Mouse (Mus musculus): Measurements from ENCODE around the gene Myo18a.
A peak's percentile ranks its signal among the peaks of the same experiment; 100 is the strongest.

The Myo18a gene

GRCm38 (mm10) chr11:77800491-77800868 is 37.4 kb downstream of the Myo18a start:
- no peak for DNase-seq

DNA sequence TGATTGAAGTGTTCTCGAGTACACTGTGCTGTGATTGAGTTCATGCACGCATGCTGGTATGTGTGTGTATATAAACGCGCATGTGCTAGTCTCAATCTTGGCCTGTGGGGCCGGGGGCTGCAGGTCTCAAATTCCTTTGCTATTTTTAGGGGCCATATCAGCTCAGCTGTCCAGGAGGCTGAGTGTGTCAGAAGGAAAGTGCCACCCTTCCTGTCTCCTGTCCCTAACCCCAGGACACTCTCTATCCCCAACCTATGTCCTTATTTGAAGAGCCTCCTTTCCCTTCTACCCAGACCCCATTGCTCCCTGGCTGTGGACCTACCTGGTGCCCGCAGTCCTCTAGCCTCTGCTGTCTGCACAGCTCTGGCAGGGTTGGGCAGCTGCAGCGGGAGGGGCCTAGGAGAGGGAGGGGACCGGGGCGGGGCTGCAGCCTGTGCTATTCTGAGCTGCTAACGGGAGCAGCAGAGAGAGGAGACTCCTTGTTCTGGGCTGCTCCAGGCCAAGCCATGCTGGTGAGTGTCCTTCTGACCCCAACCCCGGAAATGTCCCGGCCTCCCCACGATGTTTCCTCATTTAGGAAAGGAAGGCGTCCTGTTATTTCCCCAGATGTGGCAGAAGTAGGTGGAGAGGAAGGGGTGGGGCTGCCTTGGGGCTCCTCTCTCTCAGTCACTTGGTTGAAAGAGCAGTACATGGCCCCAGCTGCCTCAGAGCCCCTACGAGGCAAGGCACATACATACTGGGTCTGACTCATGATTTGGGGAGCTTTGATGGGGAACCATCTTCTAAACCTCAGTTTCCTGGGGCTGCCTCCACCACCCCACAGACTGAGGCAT is 38.0 kb downstream of the Myo18a start:
- DNase-seq: peak in 1 of 2 experiments; percentile 50

DNA sequence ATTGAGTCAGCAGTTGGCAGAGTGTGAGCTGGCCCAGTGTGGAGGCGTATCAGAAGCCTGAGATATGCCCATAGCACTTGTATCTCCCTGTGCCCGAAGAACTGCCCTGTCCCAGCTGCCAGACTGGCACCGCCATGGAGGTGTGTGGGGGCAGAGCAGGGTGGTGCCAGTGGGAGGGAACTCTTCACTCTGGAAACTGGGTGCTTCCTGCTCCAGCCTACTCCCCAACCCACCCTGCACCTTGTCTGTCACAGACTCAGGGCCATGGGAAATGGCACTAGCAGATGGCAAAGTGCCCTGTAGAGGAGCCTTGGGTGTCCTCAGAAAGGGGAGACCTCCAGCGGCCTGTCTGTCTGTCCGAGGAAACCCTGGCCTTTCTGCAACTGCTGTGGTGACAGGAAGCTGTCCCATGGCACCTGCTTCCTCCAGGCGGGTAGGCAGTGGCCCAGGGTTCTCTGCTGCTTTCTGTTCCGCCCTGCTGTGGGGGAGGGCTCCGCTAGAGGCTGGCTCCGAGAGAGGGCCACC is 39.4 kb downstream of the Myo18a start:
- peak in 1 of 2 experiments; percentile 7 for DNase-seq

DNA sequence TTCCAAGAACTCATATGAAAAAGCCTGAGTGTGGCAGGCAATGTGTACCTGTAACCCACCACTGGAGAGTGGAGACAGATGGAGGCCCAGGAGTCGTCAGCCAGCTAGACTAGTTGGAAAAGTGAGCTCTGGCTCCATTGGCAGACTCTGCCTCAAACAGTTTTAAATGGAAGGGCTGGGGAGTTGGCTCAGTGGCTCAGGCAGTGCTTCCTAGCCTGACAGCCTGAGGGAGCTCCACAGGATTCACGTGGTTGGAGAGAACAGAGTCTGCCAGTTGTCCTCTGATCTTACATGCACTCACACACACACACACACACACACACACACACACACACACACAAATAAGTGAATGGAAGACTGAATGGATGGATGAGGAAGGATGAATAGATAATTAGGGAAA is 43.2 kb downstream of the Myo18a start:
- DNase-seq: peak; percentile 36 to 51

- no peak for DNase-seq
Measured at GRCm38 (mm10) chr11:77806855-77807254, 43.8 kb downstream of the Myo18a start.

DNA sequence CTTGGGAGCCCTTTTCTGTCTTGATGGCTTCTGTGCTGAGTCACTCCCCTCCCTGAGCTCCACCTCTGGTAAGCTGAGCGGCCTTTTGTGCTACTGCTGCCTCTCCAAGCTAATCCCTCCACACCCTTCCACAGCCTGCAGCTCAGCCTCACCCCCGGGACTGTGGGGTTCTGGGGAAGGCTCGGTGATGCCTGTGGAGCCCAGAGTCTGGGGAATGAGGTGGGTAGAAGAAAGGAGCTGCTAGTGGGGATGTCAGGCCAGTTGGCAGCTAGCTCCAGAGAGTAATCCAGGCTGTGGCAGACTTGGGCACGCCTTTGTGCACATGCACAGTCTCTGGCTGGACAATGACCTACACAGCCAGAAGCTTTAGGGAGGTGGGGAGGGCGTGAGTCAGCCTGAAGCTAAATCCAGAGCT is 45.0 kb downstream of the Myo18a start:
- peak; percentile 51 to 54 for DNase-seq

DNA sequence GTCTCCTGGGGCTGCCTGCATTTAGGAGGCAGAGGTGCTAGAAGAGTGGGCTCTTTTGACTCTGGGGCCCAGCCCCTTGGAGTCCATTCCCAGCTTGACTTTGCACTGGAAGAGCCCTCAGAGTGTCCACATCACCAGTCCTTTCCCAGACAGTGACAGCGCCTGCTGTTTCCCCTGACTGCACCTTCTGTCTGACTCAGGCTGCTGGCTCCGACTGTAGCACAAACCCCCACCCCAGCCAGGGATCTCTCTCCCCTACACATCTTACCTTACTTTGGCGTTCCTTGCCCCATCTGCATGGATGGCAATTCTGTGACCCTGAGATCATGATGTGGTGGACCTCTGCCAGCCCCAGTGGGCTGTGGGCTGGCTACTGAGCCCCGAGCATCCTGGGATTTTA is 46.2 kb downstream of the Myo18a start:
- peak; percentile 50 to 61 for DNase-seq

GRCm38 (mm10) chr11:77810018-77810417 is 47.0 kb downstream of the Myo18a start:
- no peak for DNase-seq

DNA sequence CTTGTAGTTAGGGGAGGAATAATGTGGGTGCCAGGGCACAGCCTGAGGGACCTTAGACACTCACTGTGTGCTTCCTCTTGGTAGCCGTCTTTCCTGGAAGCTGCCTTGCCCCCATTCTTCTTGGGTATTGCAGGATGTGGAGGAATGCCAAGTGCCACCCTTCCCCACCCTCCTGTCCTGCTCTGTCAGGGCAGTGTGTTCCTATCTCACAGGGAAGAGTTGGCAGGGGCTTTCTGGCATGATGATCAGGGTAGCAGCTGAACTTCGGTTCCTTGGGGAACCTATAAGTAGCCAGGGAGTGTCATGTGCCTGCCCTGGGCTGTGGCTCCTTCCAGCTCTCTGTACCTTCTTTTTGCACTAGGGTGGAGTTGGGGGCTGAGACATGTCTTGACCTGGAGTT is 50.9 kb downstream of the Myo18a start:
- DNase-seq: no peak

GRCm38 (mm10) chr11:77816003-77816402 is 53.0 kb downstream of the Myo18a start:
- peak; percentile 87 to 88 for DNase-seq

- DNase-seq: peak; percentile 76 to 81
Measured at GRCm38 (mm10) chr11:77821648-77822047, 58.6 kb downstream of the Myo18a start.

- peak; percentile 82 to 87 for DNase-seq
Measured at GRCm38 (mm10) chr11:77822781-77823180, 59.7 kb downstream of the Myo18a start.

GRCm38 (mm10) chr11:77825853-77826252 is 62.8 kb downstream of the Myo18a start:
- DNase-seq: peak; percentile 91 to 93

- DNase-seq: peak in 1 of 2 experiments; percentile 47
Measured at GRCm38 (mm10) chr11:77826311-77826710, 63.3 kb downstream of the Myo18a start.

DNA sequence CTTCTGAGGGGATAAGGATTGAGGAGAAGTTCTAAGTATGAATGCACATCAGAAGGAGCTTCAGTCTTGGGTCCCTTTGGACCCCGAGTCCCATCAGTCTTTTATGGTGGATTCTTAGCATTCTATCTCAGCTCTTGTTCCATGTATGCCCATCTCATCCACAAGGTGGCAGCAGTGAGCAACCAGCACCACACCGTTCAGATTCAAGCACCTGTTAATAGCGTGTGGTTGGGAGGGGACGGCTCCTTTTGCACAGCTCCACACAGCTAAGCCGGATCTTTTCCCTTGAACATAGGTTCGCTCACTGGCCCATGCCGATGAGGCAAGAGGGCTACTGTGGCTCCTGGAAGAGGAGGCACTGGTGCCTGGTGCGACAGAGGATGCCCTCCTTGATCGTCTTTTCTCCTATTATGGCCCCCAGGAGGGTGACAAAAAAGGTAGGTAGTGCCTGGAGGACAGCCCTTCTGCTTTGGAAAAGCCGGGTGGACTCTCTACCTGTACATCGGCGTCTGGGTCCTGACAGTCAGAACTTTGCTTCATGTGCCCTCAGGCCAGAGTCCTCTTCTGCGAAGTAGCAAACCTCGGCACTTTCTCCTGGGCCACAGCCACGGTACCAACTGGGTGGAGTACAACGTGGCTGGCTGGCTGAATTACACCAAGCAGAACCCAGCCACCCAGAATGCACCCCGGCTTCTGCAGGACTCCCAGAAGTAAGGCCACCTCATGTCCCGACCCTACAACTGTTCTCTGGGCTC is 64.4 kb downstream of the Myo18a start:
- DNase-seq: peak; percentile 92 to 93

GRCm38 (mm10) chr11:77828163-77828562 is 65.1 kb downstream of the Myo18a start:
- peak; percentile 66 to 72 for DNase-seq

DNA sequence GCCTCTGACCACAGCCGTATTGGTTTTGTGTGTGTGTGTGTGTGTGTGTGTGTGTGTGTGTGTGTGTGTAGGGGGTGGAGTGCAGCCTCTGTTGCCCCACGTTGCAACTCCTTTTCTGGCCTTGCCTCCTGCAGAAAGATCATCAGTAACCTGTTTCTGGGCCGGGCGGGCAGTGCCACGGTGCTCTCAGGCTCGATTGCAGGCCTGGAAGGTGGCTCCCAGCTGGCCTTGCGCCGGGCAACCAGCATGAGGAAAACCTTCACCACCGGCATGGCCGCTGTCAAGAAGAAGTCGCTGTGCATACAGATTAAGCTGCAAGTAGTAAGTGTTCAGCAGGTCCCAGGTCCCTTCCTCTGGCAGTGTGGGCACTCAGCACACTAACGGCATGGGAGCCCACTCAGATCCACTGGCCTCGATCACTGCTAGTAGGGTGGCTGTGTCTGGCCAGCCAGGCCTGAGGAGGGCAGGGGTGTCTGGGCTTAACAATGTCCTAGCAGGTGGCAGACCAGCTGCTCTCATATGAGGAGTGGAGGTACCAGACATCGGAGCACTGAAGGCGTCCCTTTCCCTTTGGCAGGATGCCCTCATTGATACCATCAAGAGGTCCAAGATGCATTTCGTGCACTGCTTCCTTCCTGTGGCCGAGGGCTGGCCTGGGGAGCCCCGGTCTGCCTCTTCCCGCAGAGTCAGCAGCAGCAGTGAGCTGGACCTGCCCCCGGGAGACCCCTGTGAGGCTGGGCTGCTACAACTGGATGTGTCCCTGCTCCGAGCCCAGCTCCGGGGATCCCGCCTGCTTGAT is 66.2 kb downstream of the Myo18a start:
- peak; percentile 63 to 64 for DNase-seq

DNA sequence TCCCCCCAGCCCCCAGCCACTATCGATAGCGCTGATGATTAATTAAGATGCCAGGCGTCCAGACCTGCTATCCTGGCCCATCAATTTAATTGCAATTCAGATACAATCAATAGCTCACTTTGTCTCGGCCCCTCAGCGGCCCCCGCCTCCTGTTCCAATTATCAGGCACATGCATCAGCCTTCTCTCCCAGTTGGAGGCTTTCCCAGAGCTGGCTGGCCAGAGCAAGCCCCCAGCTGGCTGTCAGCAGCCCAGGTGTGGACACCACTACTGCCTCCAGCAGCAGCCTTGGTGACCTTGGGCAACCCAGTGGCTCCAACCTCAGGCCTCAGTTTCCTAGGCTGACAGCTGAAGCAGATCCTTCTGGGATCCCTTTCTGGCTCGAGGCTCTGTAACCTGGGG is 67.8 kb downstream of the Myo18a start:
- no peak for DNase-seq

DNA sequence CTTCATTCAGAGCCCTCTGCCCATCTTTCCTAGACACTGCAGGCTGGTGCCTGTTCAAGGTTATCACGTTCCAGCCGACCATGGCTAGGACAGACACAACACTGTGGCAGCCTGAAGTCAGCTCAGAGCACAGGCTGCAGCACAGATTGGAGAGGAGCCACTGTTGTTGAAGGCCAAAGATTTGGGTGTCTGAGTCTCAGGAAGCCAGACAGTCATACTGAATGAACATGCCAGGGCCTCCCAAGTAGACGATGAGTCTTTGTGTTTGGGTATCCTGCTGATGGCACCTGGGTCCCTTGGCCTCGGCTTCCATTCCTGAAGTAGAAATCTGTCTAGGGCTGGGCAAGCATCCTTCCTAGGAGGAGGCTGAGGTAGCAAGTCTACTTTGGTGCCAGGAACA is 69.5 kb downstream of the Myo18a start:
- DNase-seq: peak; percentile 72 to 81

- peak in 1 of 2 experiments; percentile 25 for DNase-seq
Measured at GRCm38 (mm10) chr11:77835109-77835508, 72.1 kb downstream of the Myo18a start.

- DNase-seq: no peak
Measured at GRCm38 (mm10) chr11:77836290-77836689, 73.2 kb downstream of the Myo18a start.

- DNase-seq: no peak
Measured at GRCm38 (mm10) chr11:77836751-77837150, 73.7 kb downstream of the Myo18a start.

- DNase-seq: no peak
Measured at GRCm38 (mm10) chr11:77837856-77838255, 74.8 kb downstream of the Myo18a start.
